Mouse (Mus musculus): Measurements from ENCODE around the gene Olfr403. TPM values are rescaled to one million over a fixed set of nuclear protein-coding genes. Genes with fewer than 3 reads are reported as not detected.

Gene Olfr403
- total and polyA plus RNA-seq, 2 experiments from 2014 or later: not detected

DNA sequence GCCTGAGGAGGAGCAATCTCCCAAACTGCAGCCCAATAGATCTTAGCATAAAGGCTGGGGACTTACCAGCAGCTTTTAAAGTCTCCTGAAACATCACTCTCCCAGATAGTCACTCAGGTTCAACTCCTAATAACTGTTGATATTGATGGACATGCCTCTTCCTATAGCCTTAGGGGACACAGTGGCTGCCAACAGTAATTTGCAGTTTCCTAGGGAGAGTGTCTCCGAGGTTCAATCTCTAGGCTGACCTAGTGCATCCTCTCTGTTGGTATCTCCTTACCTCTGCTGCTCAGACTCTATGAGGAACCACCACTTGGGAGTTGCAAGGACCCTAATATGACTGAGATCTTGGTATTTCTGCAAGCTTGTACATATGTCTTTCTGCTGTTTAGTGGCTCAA lies 25.2 kb downstream of the Olfr403 start, which contains the start of gene Olfr43:
Gene Olfr43 (minus strand): TSS at position 101 of the 400 bp plus-strand sequence.
- Histone ChIP-seq H3K4me2 (ENCODE audit: low read depth, low read length) (no peak within 1 kb of the TSS), H3K9ac (replicated peaks; ENCODE audit: low read length) (no peak within 1 kb of the TSS), H3K4me1 (ENCODE audit: insufficient read depth, low read length) (no peaks in the 10 kb centered on the region), H3K36me3 (ENCODE audit: insufficient read depth, low read length) (no peaks in the 10 kb centered on the region), H3K27me3 (ENCODE audit: insufficient read depth, low read length) (no peaks in the 10 kb centered on the region), H3K9me3 (ENCODE audit: low read length) (no peaks in the 10 kb centered on the region), H3K4me3 (ENCODE audit: low read length) (no peak within 1 kb of the TSS), H3K27ac (no peak within 1 kb of the TSS)
- TF ChIP-seq CTCF (IDR thresholded peaks at IDR 0.05; ENCODE audit: low read depth): no peak
- 77% methylated on average over 1 of the region's 1 CpGs for WGBS
- no peak for ATAC-seq
- no peak for DNase-seq (ENCODE audit: low spot score)

DNA sequence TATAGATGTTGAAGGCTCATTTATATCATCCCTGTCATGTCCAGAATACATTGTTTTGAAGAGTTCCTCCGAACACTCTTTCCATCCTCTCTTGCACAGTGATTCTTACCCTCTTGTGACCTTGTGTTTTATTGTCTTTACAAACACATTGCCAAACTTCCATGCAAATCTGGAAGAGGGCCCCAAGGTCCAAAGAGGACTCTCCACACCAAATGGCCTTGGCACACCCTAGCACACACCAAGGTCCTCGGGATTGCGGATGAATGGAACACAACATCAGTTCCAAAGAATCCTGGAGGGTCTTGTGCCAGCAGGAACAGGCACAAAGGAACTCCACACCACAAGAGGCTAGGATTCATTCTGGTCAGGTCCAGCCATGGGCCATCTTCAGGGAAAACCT lies 55.2 kb downstream of the Olfr403 start:
- Histone ChIP-seq H3K36me3 (ENCODE audit: insufficient read depth, low read length) (no peaks in the 10 kb centered on the region), H3K27me3 (ENCODE audit: insufficient read depth, low read length) (no peaks in the 10 kb centered on the region), H3K9me3 (ENCODE audit: low read length) (no peaks in the 10 kb centered on the region), H3K4me1 (ENCODE audit: insufficient read depth, low read length) (no peaks in the 10 kb centered on the region), H3K4me3 (ENCODE audit: low read length) (no peak overlapping the region), H3K27ac (no peak overlapping the region), H3K4me2 (ENCODE audit: low read depth, low read length) (no peak overlapping the region), H3K9ac (replicated peaks; ENCODE audit: low read length) (no peak overlapping the region)
- ATAC-seq (no peak), DNase-seq (ENCODE audit: low spot score) (no peak)
- 93% methylated on average over 3 of the region's 3 CpGs for WGBS
- TF ChIP-seq CTCF (IDR thresholded peaks at IDR 0.05; ENCODE audit: low read depth): no peak

Other genes with a start within 250 kb of the Olfr403 start
- gene Olfr23, start 249.6 kb upstream of the Olfr403 start, total RNA-seq (2014; rRNA removed): not detected in 2 replicates
- not detected in 2 replicates for gene Olfr23, start 249.6 kb upstream of the Olfr403 start, polyA plus RNA-seq (2015; fragmentation: Nextera tagmentation; extraction: Ambion mirVana)
- not detected in 2 replicates for gene Olfr397, start 225.4 kb upstream of the Olfr403 start, total RNA-seq (2014; rRNA removed)
- not detected in 2 replicates for gene Olfr397, start 225.4 kb upstream of the Olfr403 start, polyA plus RNA-seq (2015; fragmentation: Nextera tagmentation; extraction: Ambion mirVana)
- not detected in 2 replicates for gene Olfr398, start 195.8 kb upstream of the Olfr403 start, total RNA-seq (2014; rRNA removed)
- gene Olfr398, start 195.8 kb upstream of the Olfr403 start, polyA plus RNA-seq (2015; fragmentation: Nextera tagmentation; extraction: Ambion mirVana): not detected in 2 replicates
- gene Olfr139, start 129.7 kb upstream of the Olfr403 start, total RNA-seq (2014; rRNA removed): not detected in 2 replicates
- gene Olfr139, start 129.7 kb upstream of the Olfr403 start, polyA plus RNA-seq (2015; fragmentation: Nextera tagmentation; extraction: Ambion mirVana): not detected in 2 replicates
- not detected in 2 replicates for gene Olfr399, start 129.6 kb upstream of the Olfr403 start, total RNA-seq (2014; rRNA removed)
- not detected in 2 replicates for gene Olfr399, start 129.6 kb upstream of the Olfr403 start, polyA plus RNA-seq (2015; fragmentation: Nextera tagmentation; extraction: Ambion mirVana)
- not detected in 2 replicates for gene Zfp616, start 116.3 kb upstream of the Olfr403 start, total RNA-seq (2014; rRNA removed)
- gene Zfp616, start 116.3 kb upstream of the Olfr403 start, polyA plus RNA-seq (2015; fragmentation: Nextera tagmentation; extraction: Ambion mirVana): not detected in 2 replicates
- not detected in 2 replicates for gene Olfr401, start 72.5 kb upstream of the Olfr403 start, total RNA-seq (2014; rRNA removed)
- gene Olfr401, start 72.5 kb upstream of the Olfr403 start, polyA plus RNA-seq (2015; fragmentation: Nextera tagmentation; extraction: Ambion mirVana): not detected in 2 replicates
- gene Olfr402, start 32.7 kb upstream of the Olfr403 start, total RNA-seq (2014; rRNA removed): not detected in 2 replicates
- not detected in 2 replicates for gene Olfr402, start 32.7 kb upstream of the Olfr403 start, polyA plus RNA-seq (2015; fragmentation: Nextera tagmentation; extraction: Ambion mirVana)
- not detected in 2 replicates for gene Olfr43, start 25.1 kb downstream of the Olfr403 start, total RNA-seq (2014; rRNA removed)
- not detected in 2 replicates for gene Olfr43, start 25.1 kb downstream of the Olfr403 start, polyA plus RNA-seq (2015; fragmentation: Nextera tagmentation; extraction: Ambion mirVana)
- not detected in 2 replicates for gene Olfr406, start 73.6 kb downstream of the Olfr403 start, total RNA-seq (2014; rRNA removed)
- not detected in 2 replicates for gene Olfr406, start 73.6 kb downstream of the Olfr403 start, polyA plus RNA-seq (2015; fragmentation: Nextera tagmentation; extraction: Ambion mirVana)
- gene Olfr59, start 97.5 kb downstream of the Olfr403 start, total RNA-seq (2014; rRNA removed): not detected in 2 replicates
- gene Olfr59, start 97.5 kb downstream of the Olfr403 start, polyA plus RNA-seq (2015; fragmentation: Nextera tagmentation; extraction: Ambion mirVana): not detected in 2 replicates
- not detected in 2 replicates for gene Olfr410, start 151.8 kb downstream of the Olfr403 start, total RNA-seq (2014; rRNA removed)
- gene Olfr410, start 151.8 kb downstream of the Olfr403 start, polyA plus RNA-seq (2015; fragmentation: Nextera tagmentation; extraction: Ambion mirVana): not detected in 2 replicates
- not detected in 2 replicates for gene Olfr411, start 166.4 kb downstream of the Olfr403 start, total RNA-seq (2014; rRNA removed)
- not detected in 2 replicates for gene Olfr411, start 166.4 kb downstream of the Olfr403 start, polyA plus RNA-seq (2015; fragmentation: Nextera tagmentation; extraction: Ambion mirVana)
- not detected in 2 replicates for gene Olfr412, start 175.8 kb downstream of the Olfr403 start, total RNA-seq (2014; rRNA removed)
- gene Olfr412, start 175.8 kb downstream of the Olfr403 start, polyA plus RNA-seq (2015; fragmentation: Nextera tagmentation; extraction: Ambion mirVana): not detected in 2 replicates

All from hindbrain, postnatal 0 days (tissue).